Mouse (Mus musculus): ENCODE measurements around the gene Apoe.

The Apoe gene

GRCm38 (mm10) chr7:19715239-19716054 lies 16.5 kb upstream of the Apoe start, which contains the start of gene Tomm40:
Gene Tomm40, minus strand, starts transcription at chr7:19715438.
- DNase-seq: peak; percentile 98

GRCm38 (mm10) chr7:19714836-19715235 lies 15.8 kb upstream of the Apoe start:
- no peak for DNase-seq

- DNase-seq: no peak
Observed at GRCm38 (mm10) chr7:19713598-19713997, 14.6 kb upstream of the Apoe start.

- DNase-seq: no peak
Observed at GRCm38 (mm10) chr7:19713196-19713595, 14.2 kb upstream of the Apoe start.

GRCm38 (mm10) chr7:19712414-19712813 lies 13.4 kb upstream of the Apoe start:
- DNase-seq: no peak

- no peak for DNase-seq
Observed at GRCm38 (mm10) chr7:19710650-19711049, 11.7 kb upstream of the Apoe start.

- DNase-seq: no peak
Observed at GRCm38 (mm10) chr7:19705271-19705670, 6.3 kb upstream of the Apoe start.

- DNase-seq: no peak
Observed at GRCm38 (mm10) chr7:19704475-19704874, 5.5 kb upstream of the Apoe start.

GRCm38 (mm10) chr7:19702859-19703555 lies 4.0 kb upstream of the Apoe start:
- DNase-seq: no peak

- peak; percentile 86 for DNase-seq
Observed at GRCm38 (mm10) chr7:19701069-19701761, 2.2 kb upstream of the Apoe start.

- no peak for DNase-seq
Observed at GRCm38 (mm10) chr7:19700299-19701068, 1.5 kb upstream of the Apoe start.

- DNase-seq: no peak
Observed at GRCm38 (mm10) chr7:19699827-19700148, 800 bp upstream of the Apoe start.

- DNase-seq: peak; percentile 40
Observed at GRCm38 (mm10) chr7:19697949-19698906, 760 bp downstream of the Apoe start.

GRCm38 (mm10) chr7:19696336-19696873 lies 2.6 kb downstream of the Apoe start:
- no peak for DNase-seq

GRCm38 (mm10) chr7:19695881-19696280 lies 3.1 kb downstream of the Apoe start:
- no peak for DNase-seq

GRCm38 (mm10) chr7:19695213-19695594 lies 3.8 kb downstream of the Apoe start:
- no peak for DNase-seq

- no peak for DNase-seq
Observed at GRCm38 (mm10) chr7:19694336-19695212, 4.4 kb downstream of the Apoe start.

GRCm38 (mm10) chr7:19693421-19693820 lies 5.6 kb downstream of the Apoe start:
- DNase-seq: peak; percentile 80

- peak; percentile 64 for DNase-seq
Observed at GRCm38 (mm10) chr7:19691873-19692865, 6.8 kb downstream of the Apoe start, which contains the start of gene Apoc1. Gene Apoc1, minus strand, starts transcription at chr7:19692660.

Data from lung, postnatal 14 days (tissue).